Mouse (Mus musculus) testis, postnatal 14 days (tissue): ENCODE measurements around the gene Cacna2d3.
A peak's percentile ranks its signal among the peaks of the same experiment; 100 is the strongest.

Source experiments
- DNase-seq: peaks from one replicate; pipeline ENCODE4 v3.0.0; 2021; ENCODE audit warnings: low spot score

Gene Cacna2d3

GRCm38 (mm10) chr14:29005228-29005840 lies 716.3 kb downstream of the Cacna2d3 start:
- no peak for DNase-seq

- DNase-seq: no peak
Observed at GRCm38 (mm10) chr14:28996569-28996968, 725.1 kb downstream of the Cacna2d3 start.

GRCm38 (mm10) chr14:28988211-28988900 lies 733.3 kb downstream of the Cacna2d3 start:
- DNase-seq: no peak

- no peak for DNase-seq
Observed at GRCm38 (mm10) chr14:28984276-28984675, 737.4 kb downstream of the Cacna2d3 start.

- DNase-seq: no peak
Observed at GRCm38 (mm10) chr14:28980482-28980881, 741.2 kb downstream of the Cacna2d3 start.

GRCm38 (mm10) chr14:28979230-28979629 lies 742.4 kb downstream of the Cacna2d3 start:
- no peak for DNase-seq

- no peak for DNase-seq
Observed at GRCm38 (mm10) chr14:28972620-28973019, 749.0 kb downstream of the Cacna2d3 start.

GRCm38 (mm10) chr14:28969247-28969646 lies 752.4 kb downstream of the Cacna2d3 start:
- no peak for DNase-seq

- DNase-seq: no peak
Observed at GRCm38 (mm10) chr14:28966881-28967280, 754.8 kb downstream of the Cacna2d3 start.

GRCm38 (mm10) chr14:28961379-28961778 lies 760.3 kb downstream of the Cacna2d3 start:
- no peak for DNase-seq

GRCm38 (mm10) chr14:28959042-28959441 lies 762.6 kb downstream of the Cacna2d3 start:
- no peak for DNase-seq

GRCm38 (mm10) chr14:28958131-28959015 lies 763.3 kb downstream of the Cacna2d3 start:
- DNase-seq: peak; percentile 16

- DNase-seq: no peak
Observed at GRCm38 (mm10) chr14:28955181-28955580, 766.5 kb downstream of the Cacna2d3 start.

GRCm38 (mm10) chr14:28954588-28954987 lies 767.1 kb downstream of the Cacna2d3 start:
- no peak for DNase-seq

- no peak for DNase-seq
Observed at GRCm38 (mm10) chr14:28954086-28954485, 767.6 kb downstream of the Cacna2d3 start.

- DNase-seq: no peak
Observed at GRCm38 (mm10) chr14:28953409-28953808, 768.3 kb downstream of the Cacna2d3 start.

- DNase-seq: no peak
Observed at GRCm38 (mm10) chr14:28950499-28950898, 771.2 kb downstream of the Cacna2d3 start.

GRCm38 (mm10) chr14:28949785-28950184 lies 771.9 kb downstream of the Cacna2d3 start:
- DNase-seq: no peak

- DNase-seq: no peak
Observed at GRCm38 (mm10) chr14:28948019-28948850, 773.4 kb downstream of the Cacna2d3 start.

GRCm38 (mm10) chr14:28932746-28933293 lies 788.8 kb downstream of the Cacna2d3 start:
- no peak for DNase-seq

- no peak for DNase-seq
Observed at GRCm38 (mm10) chr14:28923180-28923961, 798.3 kb downstream of the Cacna2d3 start.
